ENCODE assay signal across 17 mouse cellular contexts in genomic region chr9:64742453-64742852, GRCm38 (mm10).
"Had no signal": no experiment of that assay in that cellular context is flagged by ENCODE, and none has a peak within 500 bp of the region (broad histone marks: within the 10 kb centered on the region; RNA-seq: fewer than 3 reads in every experiment).

No protein-coding gene starts in this region.

- H3K36me3 ChIP-seq: midbrain, embryonic 10.5 days; neural tube, embryonic 13.5 days; neural tube, embryonic 15.5 days; stomach, embryonic 15.5 days had no signal

- DNase-seq: lung, adult 18-20 months; lung, embryonic 14.5 days; lung, postnatal 10 days; lung, postnatal 4 days; midbrain, embryonic 14.5 days; retina, postnatal 1 day; right cerebral cortex, adult 18-20 months; right cerebral cortex, postnatal 25 days; right cerebral cortex, postnatal 4 days; spleen, adult 18-20 months; thymus, adult 2 months; thymus, postnatal 25 days; thymus, postnatal 4 days had no signal

- H3K27me3 ChIP-seq: neural tube, embryonic 13.5 days; neural tube, embryonic 15.5 days; stomach, embryonic 15.5 days had no signal
